Mouse (Mus musculus): ENCODE data around the gene Eef1akmt2. TPM values are rescaled to one million over a fixed set of nuclear protein-coding genes. Genes with fewer than 3 reads are reported as not detected.

Gene Eef1akmt2
- polyA plus RNA-seq, 1 experiment from 2014 or later, result 56.5 TPM

- ATAC-seq (ENCODE audit: insufficient read depth, low FRiP score), result no peak
- 58% methylated on average over 4 of the region's 4 CpGs for WGBS
- H3K9me3 ChIP-seq (replicated peaks; ENCODE audit: control insufficient read depth, low read length), result no peaks in the 10 kb centered on the region; the same call in 1 of the 2 replicates
These were observed 39.8 kb upstream of the Eef1akmt2 start for GRCm38 (mm10) chr7:132892311-132892661.

GRCm38 (mm10) chr7:132891561-132892310 lies 39.3 kb upstream of the Eef1akmt2 start:
- ATAC-seq (ENCODE audit: insufficient read depth, low FRiP score), result no peak
- no peaks in the 10 kb centered on the region for H3K4me1 ChIP-seq (ENCODE audit: control insufficient read depth, insufficient read depth, low read length)

More at GRCm38 (mm10) chr7:132892311-132892661, 39.8 kb upstream of the Eef1akmt2 start:
- Histone ChIP-seq H3K4me3 (replicated peaks; ENCODE audit: low read length) (no peak overlapping the region), H3K27ac (ENCODE audit: low read length) (no peak overlapping the region), H3K9ac (ENCODE audit: low read length) (no peak overlapping the region), H3K4me1 (ENCODE audit: control insufficient read depth, insufficient read depth, low read length) (no peaks in the 10 kb centered on the region), H3K27me3 (ENCODE audit: control insufficient read depth, insufficient read depth, low read length) (no peaks in the 10 kb centered on the region), H3K36me3 (ENCODE audit: control insufficient read depth, insufficient read depth, low read length) (no peaks in the 10 kb centered on the region), H3K4me2 (ENCODE audit: low read depth, low read length) (no peak overlapping the region)

GRCm38 (mm10) chr7:132890201-132890600 lies 37.7 kb upstream of the Eef1akmt2 start:
- 85% methylated on average over 5 of the region's 5 CpGs for WGBS
- Histone ChIP-seq H3K27ac (ENCODE audit: low read length) (no peak overlapping the region), H3K4me1 (ENCODE audit: control insufficient read depth, insufficient read depth, low read length) (no peaks in the 10 kb centered on the region), H3K9ac (ENCODE audit: low read length) (no peak overlapping the region), H3K9me3 (replicated peaks; ENCODE audit: control insufficient read depth, low read length) (no peaks in the 10 kb centered on the region), H3K27me3 (ENCODE audit: control insufficient read depth, insufficient read depth, low read length) (no peaks in the 10 kb centered on the region), H3K4me3 (replicated peaks; ENCODE audit: low read length) (no peak overlapping the region), H3K4me2 (ENCODE audit: low read depth, low read length) (no peak overlapping the region), H3K36me3 (ENCODE audit: control insufficient read depth, insufficient read depth, low read length) (no peaks in the 10 kb centered on the region)
- no peak for ATAC-seq (ENCODE audit: insufficient read depth, low FRiP score)

More at GRCm38 (mm10) chr7:132891561-132892310, 39.3 kb upstream of the Eef1akmt2 start:
- Histone ChIP-seq H3K9me3 (replicated peaks; ENCODE audit: control insufficient read depth, low read length) (no peaks in the 10 kb centered on the region; the same call in 1 of the 2 replicates), H3K9ac (ENCODE audit: low read length) (no peak overlapping the region), H3K27me3 (ENCODE audit: control insufficient read depth, insufficient read depth, low read length) (no peaks in the 10 kb centered on the region), H3K36me3 (ENCODE audit: control insufficient read depth, insufficient read depth, low read length) (no peaks in the 10 kb centered on the region), H3K4me2 (ENCODE audit: low read depth, low read length) (no peak overlapping the region), H3K4me3 (replicated peaks; ENCODE audit: low read length) (no peak overlapping the region), H3K27ac (ENCODE audit: low read length) (no peak overlapping the region)
- WGBS, result 81% methylated on average over 5 of the region's 5 CpGs

GRCm38 (mm10) chr7:132889691-132890090 lies 37.2 kb upstream of the Eef1akmt2 start:
- 93% methylated on average over 8 of the region's 8 CpGs for WGBS
- Histone ChIP-seq H3K36me3 (ENCODE audit: control insufficient read depth, insufficient read depth, low read length) (no peaks in the 10 kb centered on the region), H3K4me1 (ENCODE audit: control insufficient read depth, insufficient read depth, low read length) (no peaks in the 10 kb centered on the region), H3K27ac (ENCODE audit: low read length) (no peak overlapping the region), H3K4me2 (ENCODE audit: low read depth, low read length) (no peak overlapping the region), H3K9ac (ENCODE audit: low read length) (no peak overlapping the region), H3K9me3 (replicated peaks; ENCODE audit: control insufficient read depth, low read length) (no peaks in the 10 kb centered on the region), H3K4me3 (replicated peaks; ENCODE audit: low read length) (no peak overlapping the region), H3K27me3 (ENCODE audit: control insufficient read depth, insufficient read depth, low read length) (no peaks in the 10 kb centered on the region)
- no peak for ATAC-seq (ENCODE audit: insufficient read depth, low FRiP score)

- no peaks in the 10 kb centered on the region for H3K9me3 ChIP-seq (replicated peaks; ENCODE audit: control insufficient read depth, low read length)
- no peaks in the 10 kb centered on the region for H3K27me3 ChIP-seq (ENCODE audit: control insufficient read depth, insufficient read depth, low read length)
- no peaks in the 10 kb centered on the region for H3K4me1 ChIP-seq (ENCODE audit: control insufficient read depth, insufficient read depth, low read length)
- no peak for ATAC-seq (ENCODE audit: insufficient read depth, low FRiP score)
- 65% methylated on average over 4 of the region's 4 CpGs for WGBS
- no peak overlapping the region for H3K9ac ChIP-seq (ENCODE audit: low read length)
- no peak overlapping the region for H3K27ac ChIP-seq (ENCODE audit: low read length)
- no peak overlapping the region for H3K4me3 ChIP-seq (replicated peaks; ENCODE audit: low read length)
- H3K36me3 ChIP-seq (ENCODE audit: control insufficient read depth, insufficient read depth, low read length), result peaks cover 5% of the 10 kb centered on the region; the same call in 1 of the 2 replicates
- no peak overlapping the region for H3K4me2 ChIP-seq (ENCODE audit: low read depth, low read length)
These were observed 36.2 kb upstream of the Eef1akmt2 start for GRCm38 (mm10) chr7:132888518-132889249.

GRCm38 (mm10) chr7:132888052-132888451 lies 35.6 kb upstream of the Eef1akmt2 start:
- no peak overlapping the region for H3K4me2 ChIP-seq (ENCODE audit: low read depth, low read length)
- H3K4me1 ChIP-seq (ENCODE audit: control insufficient read depth, insufficient read depth, low read length), result no peaks in the 10 kb centered on the region
- no peaks in the 10 kb centered on the region for H3K9me3 ChIP-seq (replicated peaks; ENCODE audit: control insufficient read depth, low read length)
- no peaks in the 10 kb centered on the region for H3K27me3 ChIP-seq (ENCODE audit: control insufficient read depth, insufficient read depth, low read length)
- H3K9ac ChIP-seq (ENCODE audit: low read length), result no peak overlapping the region
- H3K36me3 ChIP-seq (ENCODE audit: control insufficient read depth, insufficient read depth, low read length), result peaks cover 10% of the 10 kb centered on the region
- no peak for ATAC-seq (ENCODE audit: insufficient read depth, low FRiP score)
- 49% methylated on average over 3 of the region's 3 CpGs for WGBS
- H3K27ac ChIP-seq (ENCODE audit: low read length), result no peak overlapping the region
- no peak overlapping the region for H3K4me3 ChIP-seq (replicated peaks; ENCODE audit: low read length)

- WGBS, result 42% methylated on average over 7 of the region's 7 CpGs
- Histone ChIP-seq H3K9me3 (replicated peaks; ENCODE audit: control insufficient read depth, low read length) (no peaks in the 10 kb centered on the region), H3K4me1 (ENCODE audit: control insufficient read depth, insufficient read depth, low read length) (no peaks in the 10 kb centered on the region), H3K9ac (ENCODE audit: low read length) (no peak overlapping the region), H3K27me3 (ENCODE audit: control insufficient read depth, insufficient read depth, low read length) (no peaks in the 10 kb centered on the region), H3K27ac (ENCODE audit: low read length) (peak overlapping the region; percentile 48; the same call in 1 of the 2 replicates), H3K36me3 (ENCODE audit: control insufficient read depth, insufficient read depth, low read length) (peaks cover 16% of the 10 kb centered on the region), H3K4me2 (ENCODE audit: low read depth, low read length) (no peak overlapping the region), H3K4me3 (replicated peaks; ENCODE audit: low read length) (no peak overlapping the region)
- ATAC-seq (ENCODE audit: insufficient read depth, low FRiP score), result no peak
These were observed 34.7 kb upstream of the Eef1akmt2 start for GRCm38 (mm10) chr7:132887019-132887804.

GRCm38 (mm10) chr7:132884031-132884430 lies 31.6 kb upstream of the Eef1akmt2 start:
- H3K27ac ChIP-seq (ENCODE audit: low read length), result no peak overlapping the region
- peaks cover 25% of the 10 kb centered on the region for H3K36me3 ChIP-seq (ENCODE audit: control insufficient read depth, insufficient read depth, low read length)

More at GRCm38 (mm10) chr7:132884031-132884430, 31.6 kb upstream of the Eef1akmt2 start:
- Histone ChIP-seq H3K4me3 (replicated peaks; ENCODE audit: low read length) (no peak overlapping the region), H3K4me2 (ENCODE audit: low read depth, low read length) (no peak overlapping the region), H3K27me3 (ENCODE audit: control insufficient read depth, insufficient read depth, low read length) (no peaks in the 10 kb centered on the region), H3K9ac (ENCODE audit: low read length) (no peak overlapping the region), H3K9me3 (replicated peaks; ENCODE audit: control insufficient read depth, low read length) (no peaks in the 10 kb centered on the region), H3K4me1 (ENCODE audit: control insufficient read depth, insufficient read depth, low read length) (no peaks in the 10 kb centered on the region)
- WGBS, result 90% methylated on average over 7 of the region's 7 CpGs
- ATAC-seq (ENCODE audit: insufficient read depth, low FRiP score), result no peak
